Mouse (Mus musculus) liver, adult 2 months (tissue): ENCODE results near the gene Olfr474.
"Not testable (repeated sequence)": the region's sequence is repeated elsewhere in the genome, so short reads cannot be mapped to it uniquely, and the experiment has no call there.

Experiments
- CTCF ChIP-seq: fragments of 200-500 bp; IDR thresholded peaks from 2 replicates; pipeline ENCODE4 v1.5.1; 2011; ENCODE audit warnings: low read depth, low read length, control low read depth
- POLR2A ChIP-seq: fragments of 200-500 bp; IDR thresholded peaks from 2 replicates; pipeline ENCODE4 v1.6.1; 2011; ENCODE audit warnings: low read length, control low read depth; ENCODE audit not compliant: insufficient read depth; ENCODE audit errors: extremely low read depth

DNA sequence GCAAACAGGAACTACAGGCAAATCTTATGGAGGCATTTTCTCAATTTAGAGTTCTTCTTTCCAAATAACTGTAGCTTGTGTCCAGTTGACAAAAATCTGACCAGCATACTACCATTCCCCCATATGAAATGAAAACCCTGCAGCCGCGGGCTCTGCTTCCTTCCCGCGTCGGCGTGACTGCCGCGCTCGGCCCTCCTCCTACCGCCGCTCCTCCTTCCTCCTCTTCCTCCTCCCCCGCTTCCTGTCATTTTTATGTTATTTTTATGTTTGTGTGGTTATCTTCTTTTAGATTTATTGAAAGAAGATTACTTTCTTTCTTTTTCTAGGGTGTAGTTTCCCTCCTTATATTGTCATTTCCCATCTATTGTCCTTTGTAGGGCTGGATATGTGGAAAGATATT, 1.9 kb upstream of the Olfr474 start:
- not testable (repeated sequence) for TF ChIP-seq CTCF, POLR2A
